Mouse (Mus musculus) left cerebral cortex, postnatal 25 days (tissue): ENCODE measurements around the gene Sar1b. TPM values are rescaled to one million over a fixed set of nuclear protein-coding genes. Genes with fewer than 3 reads are reported as not detected.
"Not testable (repeated sequence)": the region's sequence is repeated elsewhere in the genome, so short reads cannot be mapped to it uniquely, and the experiment has no call there.

Experiments
- DNase-seq, 2 experiments: peaks; one replicate each; pipeline ENCODE4 v3.0.0; 2022; ENCODE audit warnings: low spot score in 2 of 2, mixed read lengths in 1 of 2
- intact Hi-C: fragments of 180-260 bp; cut with DNase I; formaldehyde crosslinking; loops from one replicate; pipeline ENCODE4 v1.15.1; 2025
- total RNA-seq, 2 experiments: library from RNA; stranded (reverse); gene quantifications; 2 replicates each; pipeline ENCODE4 v1.2.3; 2021

Gene Sar1b
- 10 to 100 TPM; 68.3 to 70.1 TPM for total RNA-seq

- peak; percentile 78 to 80 for DNase-seq
- intact Hi-C loops, result no loop called here
Observed at GRCm38 (mm10) chr11:51763213-51763907, at the start of gene Sar1b, which contains the start of gene Sec24a. Gene Sar1b, plus strand, starts transcription at chr11:51763687. Gene Sec24a, minus strand, starts transcription at chr11:51763634.

GRCm38 (mm10) chr11:51721066-51721465 is 42.4 kb upstream of the Sar1b start:
- no peak for DNase-seq
- intact Hi-C loops, result no loop called here

- no peak for DNase-seq
- intact Hi-C loops, result no loop called here
Observed at GRCm38 (mm10) chr11:51732883-51733282, 30.6 kb upstream of the Sar1b start.

GRCm38 (mm10) chr11:51734218-51734617 is 29.3 kb upstream of the Sar1b start:
- intact Hi-C loops, DNase-seq: not testable (repeated sequence)

- DNase-seq, result no peak
- intact Hi-C loops, result no loop called here
Observed at GRCm38 (mm10) chr11:51738651-51739403, 24.7 kb upstream of the Sar1b start.

- intact Hi-C loops, result no loop called here
- no peak for DNase-seq
Observed at GRCm38 (mm10) chr11:51740701-51741100, 22.8 kb upstream of the Sar1b start.

- DNase-seq, result no peak
- intact Hi-C loops, result no loop called here
Observed at GRCm38 (mm10) chr11:51746096-51746495, 17.4 kb upstream of the Sar1b start.

GRCm38 (mm10) chr11:51751623-51752225 is 11.8 kb upstream of the Sar1b start:
- intact Hi-C loops, DNase-seq: not testable (repeated sequence)

- intact Hi-C loops, result no loop called here
- no peak for DNase-seq
Observed at GRCm38 (mm10) chr11:51755621-51756311, 7.7 kb upstream of the Sar1b start.

- intact Hi-C loops, result no loop called here
- DNase-seq, result peak; percentile 92
Observed at GRCm38 (mm10) chr11:51756352-51756771, 7.1 kb upstream of the Sar1b start.

- intact Hi-C loops, result no loop called here
Observed at GRCm38 (mm10) chr11:51757023-51757422, 6.5 kb upstream of the Sar1b start.

GRCm38 (mm10) chr11:51757625-51758024 is 5.9 kb upstream of the Sar1b start:
- no peak for DNase-seq
- intact Hi-C loops, result no loop called here

More at GRCm38 (mm10) chr11:51757023-51757422, 6.5 kb upstream of the Sar1b start:
- no peak for DNase-seq

- intact Hi-C loops, DNase-seq: not testable (repeated sequence)
Observed at GRCm38 (mm10) chr11:51758207-51758606, 5.3 kb upstream of the Sar1b start.

GRCm38 (mm10) chr11:51759251-51759650 is 4.2 kb upstream of the Sar1b start:
- intact Hi-C loops, result no loop called here
- no peak for DNase-seq

- intact Hi-C loops, result no loop called here
- DNase-seq, result no peak
Observed at GRCm38 (mm10) chr11:51759941-51760657, 3.4 kb upstream of the Sar1b start.

- intact Hi-C loops, result no loop called here
- no peak for DNase-seq
Observed at GRCm38 (mm10) chr11:51761241-51761640, 2.2 kb upstream of the Sar1b start.

GRCm38 (mm10) chr11:51763955-51764354 is 468 bp downstream of the Sar1b start:
- DNase-seq, result no peak
- intact Hi-C loops, result no loop called here

- no peak for DNase-seq
- intact Hi-C loops, result no loop called here
Observed at GRCm38 (mm10) chr11:51764816-51765215, 1.3 kb downstream of the Sar1b start.

- intact Hi-C loops, result no loop called here
Observed at GRCm38 (mm10) chr11:51767579-51768220, 4.2 kb downstream of the Sar1b start.

More at GRCm38 (mm10) chr11:51767579-51768220, 4.2 kb downstream of the Sar1b start:
- no peak for DNase-seq
